Mouse (Mus musculus) liver, adult 2 months (tissue): ENCODE results near the gene Proser2. TPM values are rescaled to one million over a fixed set of nuclear protein-coding genes. Genes with fewer than 3 reads are reported as not detected.

Experiments used
- DNase-seq: peaks from one replicate; pipeline ENCODE4 v3.0.0-alpha.2; 2011; ENCODE audit warnings: low read depth, low spot score; ENCODE audit errors: extremely low read depth
- H3K27ac ChIP-seq: fragments of 200-500 bp; replicated peaks from 2 replicates; pipeline ENCODE4 v1.5.1; 2012; ENCODE audit warnings: low read depth, mild to moderate bottlenecking, control low read depth, inconsistent platforms, low read length; ENCODE audit not compliant: insufficient read depth
- H3K27me3 ChIP-seq: fragments of 200-500 bp; 2 replicates; pipeline ENCODE4 v1.6.1; 2012; ENCODE audit warnings: mild to moderate bottlenecking, moderate library complexity, low read length, inconsistent platforms; ENCODE audit not compliant: control insufficient read depth, insufficient read depth
- H3K36me3 ChIP-seq: fragments of 200-500 bp; 2 replicates; pipeline ENCODE4 v1.6.1; 2012; ENCODE audit warnings: low read length, inconsistent platforms; ENCODE audit not compliant: control insufficient read depth, insufficient read depth
- H3K4me1 ChIP-seq: fragments of 200-500 bp; 2 replicates; pipeline ENCODE4 v1.6.1; 2011; ENCODE audit warnings: low read length; ENCODE audit not compliant: control insufficient read depth, insufficient read depth
- H3K4me3 ChIP-seq: fragments of 200-500 bp; 2 replicates; pipeline ENCODE4 v1.5.1; 2011; ENCODE audit warnings: low read depth, mild to moderate bottlenecking, control low read depth, low read length, moderate library complexity; ENCODE audit not compliant: insufficient read depth
- H3K79me2 ChIP-seq: fragments of 200-500 bp; 2 replicates; pipeline ENCODE4 v1.6.1; 2012; ENCODE audit warnings: inconsistent platforms, mild to moderate bottlenecking, low read length, moderate library complexity; ENCODE audit not compliant: control insufficient read depth, insufficient read depth
- H3K9ac ChIP-seq: fragments of 200-500 bp; 2 replicates; pipeline ENCODE4 v1.6.1; 2012; ENCODE audit warnings: low read depth, mild to moderate bottlenecking, control low read depth, inconsistent platforms, low read length
- CTCF ChIP-seq: fragments of 200-500 bp; IDR thresholded peaks from 2 replicates; pipeline ENCODE4 v1.5.1; 2011; ENCODE audit warnings: low read depth, low read length, control low read depth
- POLR2A ChIP-seq: fragments of 200-500 bp; IDR thresholded peaks from 2 replicates; pipeline ENCODE4 v1.6.1; 2011; ENCODE audit warnings: low read length, control low read depth; ENCODE audit not compliant: insufficient read depth; ENCODE audit errors: extremely low read depth
- WGBS: fragments of 180-500 bp; shearing (Covaris S2); methylation state at CpG from one replicate; pipeline ENCODE4 v1.1.7; 2018; 5-methylcytosine and 5-hydroxymethylcytosine counted together
- polyA plus RNA-seq: library from polyadenylated mRNA; depleted of rRNA; stranded (reverse); fragments of >200 nt; gene quantifications from 2 replicates; pipeline ENCODE4 v1.2.3, GENCODE M21; 2012; rRNA removed
- total RNA-seq: library from RNA; depleted of rRNA; stranded (reverse); fragments of >200 nt; gene quantifications from 2 replicates; pipeline ENCODE4 v1.2.3, GENCODE M21; 2014; rRNA removed

Proser2 gene
- total and polyA plus RNA-seq, 2 experiments = 8.9 to 20.0 TPM

DNA sequence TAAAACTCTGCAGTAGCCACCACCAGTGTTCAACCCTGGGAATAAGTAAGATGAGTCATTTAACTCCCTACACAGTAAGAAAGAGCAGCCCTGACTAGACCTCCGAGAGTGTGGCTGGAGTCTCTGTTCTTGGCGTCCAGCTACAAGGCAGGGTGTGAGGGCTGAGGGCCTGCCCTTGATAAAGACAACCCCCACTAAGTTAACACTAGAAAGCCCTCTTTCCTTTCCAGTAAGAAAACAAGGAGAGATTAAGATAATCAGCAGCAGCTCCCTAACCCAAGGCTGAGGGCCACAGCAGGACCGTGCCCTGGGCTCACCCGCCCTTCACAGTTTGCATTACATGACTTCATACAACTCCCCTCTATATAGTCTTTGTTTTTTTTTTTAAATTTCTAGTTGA, 81.4 kb downstream of the Proser2 start:
- 85% methylated on average over 4 of the region's 4 CpGs for WGBS
- H3K4me3 ChIP-seq = no peak overlapping the region
- no peak overlapping the region for H3K9ac ChIP-seq
- no peak overlapping the region for H3K27ac ChIP-seq
- H3K4me1 ChIP-seq = no peaks in the 10 kb centered on the region
- H3K27me3 ChIP-seq = no peaks in the 10 kb centered on the region
- H3K79me2 ChIP-seq = no peaks in the 10 kb centered on the region
- no peak for TF ChIP-seq CTCF
- TF ChIP-seq POLR2A = no peak
- H3K36me3 ChIP-seq = peaks cover 32% of the 10 kb centered on the region
- DNase-seq = no peak

Other genes starting within 250 kb of the Proser2 start
- gene Sec61a2, start 234.8 kb downstream of the Proser2 start, total RNA-seq = 14.2 and 17.1 TPM in 2 replicates
- gene Sec61a2, start 234.8 kb downstream of the Proser2 start, polyA plus RNA-seq = 4.5 and 8.2 TPM in 2 replicates
- gene Dhtkd1, start 187.4 kb downstream of the Proser2 start, total RNA-seq = 81.6 and 84.2 TPM in 2 replicates
- 31.3 and 44.1 TPM in 2 replicates for gene Dhtkd1, start 187.4 kb downstream of the Proser2 start, polyA plus RNA-seq
- 7.7 and 10.1 TPM in 2 replicates for gene Upf2, start 178.7 kb downstream of the Proser2 start, total RNA-seq
- gene Upf2, start 178.7 kb downstream of the Proser2 start, polyA plus RNA-seq = 1.5 and 1.6 TPM in 2 replicates
- gene Echdc3, start 82.8 kb upstream of the Proser2 start, total RNA-seq = 101 and 103 TPM in 2 replicates
- 125 and 139 TPM in 2 replicates for gene Echdc3, start 82.8 kb upstream of the Proser2 start, polyA plus RNA-seq
- 7.6 and 7.7 TPM in 2 replicates for gene Usp6nl, start 192.5 kb upstream of the Proser2 start, total RNA-seq
- 7.6 and 7.9 TPM in 2 replicates for gene Usp6nl, start 192.5 kb upstream of the Proser2 start, polyA plus RNA-seq